Mouse (Mus musculus): ENCODE measurements at regions not wholly inside any gene's neighbourhood (a gene's known extent, or its start where the extent isn't known, plus 50 kb on each side); places are given as distances from the start of the nearest gene placed in this dataset.

DNA sequence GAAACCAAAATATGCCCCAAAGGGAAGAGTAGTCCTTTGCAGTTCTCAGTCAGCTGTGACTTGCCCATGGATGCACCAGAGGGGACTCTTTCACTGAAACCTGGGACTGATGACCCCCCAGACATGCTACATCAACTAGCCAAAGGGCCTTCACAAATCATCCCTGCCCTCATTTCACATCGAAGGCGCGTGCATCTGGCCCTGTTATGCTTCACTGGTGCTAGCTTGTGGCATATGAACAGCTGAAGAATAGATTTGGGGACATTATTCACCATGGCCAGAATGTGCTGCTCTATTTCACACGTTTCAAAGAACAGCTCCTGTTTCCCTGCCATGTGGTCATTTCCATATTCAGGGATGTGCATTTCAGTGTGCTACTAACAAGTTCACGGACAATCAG is 160.8 kb upstream of the Myo3a start:
- TF ChIP-seq CTCF (IDR thresholded peaks at IDR 0.05; ENCODE audit: low read depth) (no peak), EP300 (optimal IDR thresholded peaks at IDR 0.05) (no peak)

Data from stomach, postnatal 0 days (tissue).